ENCODE assay signal across 17 mouse cellular contexts in the genomic region with DNA sequence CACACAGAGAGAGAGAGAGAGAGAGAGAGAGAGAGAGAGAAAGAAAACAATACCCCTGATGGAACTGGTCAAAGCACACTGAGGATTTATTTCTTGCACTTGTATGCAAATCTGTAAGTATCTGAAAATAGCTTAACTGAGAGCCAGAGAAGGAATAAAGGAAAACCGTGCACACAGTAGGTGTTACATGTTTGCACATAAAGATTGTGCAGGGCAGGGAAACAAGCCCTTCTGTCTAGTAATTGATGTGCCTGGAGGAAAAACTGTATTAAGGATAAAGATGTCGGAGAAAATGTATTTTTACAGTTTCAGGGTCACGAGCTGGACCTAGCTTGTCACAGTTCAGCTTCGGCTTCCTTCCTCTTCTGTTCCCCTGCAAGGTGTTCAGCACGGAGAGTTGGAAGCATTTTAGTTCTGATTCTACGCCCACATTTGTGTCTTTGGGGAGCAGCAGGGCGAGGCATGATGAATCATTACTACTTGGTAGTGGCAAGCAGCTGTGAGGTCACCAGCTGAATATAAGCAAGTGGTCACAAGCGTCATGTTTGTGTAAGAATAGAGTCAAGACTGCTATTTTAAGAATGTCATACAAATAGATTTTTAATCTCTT. TPM values are rescaled to one million over a fixed set of nuclear protein-coding genes. Genes with fewer than 3 reads are reported as not detected.
A peak's percentile ranks its signal among the peaks of the same experiment; 100 is the strongest.
DNase-seq lines count a peak whose midpoint lies in the region; ATAC-seq and TF ChIP-seq lines count a peak whose summit lies in the region.
"Had no signal": no experiment of that assay in that cellular context is flagged by ENCODE, and none has a peak within 500 bp of the region (broad histone marks: within the 10 kb centered on the region; RNA-seq: fewer than 3 reads in every experiment).

No protein-coding gene starts in this region.

- no peak for TF ChIP-seq POLR2A in myocyte (IDR thresholded peaks at IDR 0.05; ENCODE audit: insufficient read length, low read depth)

- H3K36me3 ChIP-seq in heart, embryonic 10.5 days = no peaks in the 10 kb centered on the region
- H3K36me3 ChIP-seq in myocyte (ENCODE audit: control insufficient read depth, insufficient read depth) = no peaks in the 10 kb centered on the region
- H3K36me3 ChIP-seq in hindbrain, embryonic 12.5 days = no peaks in the 10 kb centered on the region
- H3K36me3 ChIP-seq: embryonic facial prominence, embryonic 12.5 days; heart, embryonic 15.5 days; liver, embryonic 12.5 days; stomach, embryonic 15.5 days had no signal

- H3ac ChIP-seq in myocyte (ENCODE audit: control insufficient read depth, insufficient read length) = no peak overlapping the region

- peak overlapping the region; percentile 57 for H3K4me2 ChIP-seq in myocyte (ENCODE audit: low read depth)
- H3K4me2 ChIP-seq in hindbrain, embryonic 12.5 days (replicated peaks) = no peak overlapping the region
- H3K4me2 ChIP-seq: embryonic facial prominence, embryonic 12.5 days; heart, embryonic 15.5 days; liver, embryonic 12.5 days; stomach, embryonic 15.5 days had no signal

- H3K27ac ChIP-seq in heart, embryonic 10.5 days = no peak overlapping the region
- no peak overlapping the region for H3K27ac ChIP-seq in hindbrain, embryonic 12.5 days
- H3K27ac ChIP-seq: embryonic facial prominence, embryonic 12.5 days; heart, embryonic 15.5 days; liver, embryonic 12.5 days; stomach, embryonic 15.5 days had no signal

- no peaks in the 10 kb centered on the region for H3K27me3 ChIP-seq in heart, embryonic 10.5 days (ENCODE audit: insufficient read depth, poor library complexity, severe bottlenecking)
- no peaks in the 10 kb centered on the region for H3K27me3 ChIP-seq in myocyte (ENCODE audit: control insufficient read depth, insufficient read depth, insufficient read length)
- no peaks in the 10 kb centered on the region for H3K27me3 ChIP-seq in hindbrain, embryonic 12.5 days
- H3K27me3 ChIP-seq: embryonic facial prominence, embryonic 12.5 days; heart, embryonic 15.5 days; liver, embryonic 12.5 days; stomach, embryonic 15.5 days had no signal

- H3K9me3 ChIP-seq in heart, embryonic 10.5 days = no peaks in the 10 kb centered on the region
- H3K9me3 ChIP-seq in hindbrain, embryonic 12.5 days (replicated peaks) = no peaks in the 10 kb centered on the region
- H3K9me3 ChIP-seq: embryonic facial prominence, embryonic 12.5 days; heart, embryonic 15.5 days; liver, embryonic 12.5 days; stomach, embryonic 15.5 days had no signal

- ATAC-seq in hindbrain, embryonic 12.5 days (ENCODE audit: low FRiP score) = no peak
- ATAC-seq: CD4-positive, CD25-positive, alpha-beta regulatory T cell, adult 4 months; forebrain, embryonic 14.5 days; liver, embryonic 12.5 days had no signal

- peak; percentile 14 to 28 for DNase-seq in heart, postnatal 10 days
- DNase-seq in heart, embryonic 10.5 days (ENCODE audit: low spot score) = no peak
- DNase-seq in 3134 (ENCODE audit: extremely low read depth, insufficient read length, low spot score) = peak; percentile 5
- DNase-seq in T-cell, adult 2 months (ENCODE audit: low spot score) = peak; percentile 6
- DNase-seq in gastrocnemius, postnatal 4 days (ENCODE audit: low spot score in 2 of 2) = no peak
- DNase-seq in layer of hippocampus, adult 9-10 months (ENCODE audit: low spot score) = no peak
- DNase-seq: adrenal gland, postnatal 36 days; cerebellum, adult 2 months; kidney, postnatal 25 days had no signal

- no peak overlapping the region for H3K9ac ChIP-seq in hindbrain, embryonic 12.5 days
- H3K9ac ChIP-seq: embryonic facial prominence, embryonic 12.5 days; heart, embryonic 15.5 days; liver, embryonic 12.5 days; stomach, embryonic 15.5 days had no signal

- intact Hi-C loops in heart, postnatal 10 days (cut with DNase I) = no loop called here

- H3K4me3 ChIP-seq in heart, embryonic 10.5 days = no peak overlapping the region
- no peak overlapping the region for H3K4me3 ChIP-seq in myocyte
- H3K4me3 ChIP-seq in hindbrain, embryonic 12.5 days = no peak overlapping the region
- H3K4me3 ChIP-seq: embryonic facial prominence, embryonic 12.5 days; heart, embryonic 15.5 days; liver, embryonic 12.5 days; stomach, embryonic 15.5 days had no signal

- WGBS in heart, embryonic 10.5 days = 77% methylated on average over 8 of the region's 8 CpGs
- 71% methylated on average over 8 of the region's 8 CpGs for WGBS in hindbrain, embryonic 12.5 days

- no peaks in the 10 kb centered on the region for H3K79me2 ChIP-seq in myocyte (ENCODE audit: control insufficient read depth, insufficient read depth)

- peaks cover 16% of the 10 kb centered on the region for H3K4me1 ChIP-seq in heart, embryonic 10.5 days
- H3K4me1 ChIP-seq in hindbrain, embryonic 12.5 days = peaks cover 19% of the 10 kb centered on the region
- H3K4me1 ChIP-seq: liver, embryonic 12.5 days had no signal

TF ChIP-seq in myocyte, 11 proteins besides CTCF, POLR2A, EP300 and RAD21:
- TF ChIP-seq TCF12 (IDR thresholded peaks at IDR 0.05; ENCODE audit: insufficient read depth, poor library complexity, severe bottlenecking) (peak; percentile 24), CEBPB (IDR thresholded peaks at IDR 0.05; ENCODE audit: insufficient read depth, poor library complexity, severe bottlenecking) (no peak), MYOD1 (IDR thresholded peaks at IDR 0.05; ENCODE audit: control insufficient read depth in 1 of 3, insufficient read length in 2 of 3, low read depth in 2 of 3) (peak in 2 of 3 experiments; percentile 53 to 73), POLR2AphosphoS2 (IDR thresholded peaks at IDR 0.05; ENCODE audit: insufficient read length, low read depth) (no peak), E2F4 (IDR thresholded peaks at IDR 0.05; ENCODE audit: insufficient read depth) (no peak), MYOG (IDR thresholded peaks at IDR 0.05; ENCODE audit: control insufficient read depth in 1 of 3, insufficient read depth in 1 of 3, insufficient read length in 2 of 3, low read depth in 2 of 3) (peak in 1 of 3 experiments; percentile 32), MAX (IDR thresholded peaks at IDR 0.05; ENCODE audit: low read depth) (no peak), REST (IDR thresholded peaks at IDR 0.05; ENCODE audit: insufficient read depth, insufficient read length) (no peak), USF1 (IDR thresholded peaks at IDR 0.05; ENCODE audit: low read depth) (no peak)

RNA-seq across cellular contexts. Expression of a gene that starts 43.7 kb away (rescaled TPM):
- 1 to 10 TPM; 1.9 to 8.5 TPM for total RNA-seq in heart, postnatal 10 days (2021)
- polyA plus RNA-seq in heart, embryonic 10.5 days (2016; fragmentation: Nextera tagmentation; extraction: Ambion mirVana) = 0.17 and 0.60 TPM in 2 replicates
- not detected for polyA plus RNA-seq in myocyte (2012; fragmentation: generic; extraction: Trizol)
- total RNA-seq in gastrocnemius, postnatal 4 days (2021) = under 1 TPM; 0.74 to 0.88 TPM
- 0.45 and 1.3 TPM in 2 replicates for polyA plus RNA-seq in hindbrain, embryonic 12.5 days (2016; fragmentation: Nextera tagmentation; extraction: Ambion mirVana)
- polyA plus RNA-seq: forebrain, embryonic 14.5 days; liver, embryonic 12.5 days had no signal

Comparison
In these comparisons a context has a peak if more than half of its experiments do, and no peak if none do; other contexts are left out.
1. DNase-seq: peak in heart, postnatal 10 days (2 of 2), 3134 (single experiment) and T-cell, adult 2 months (single experiment); none in heart, embryonic 10.5 days (single experiment), gastrocnemius, postnatal 4 days (0 of 2) and layer of hippocampus, adult 9-10 months (single experiment).